Mouse (Mus musculus): Measurements from ENCODE around the gene St5. TPM values are rescaled to one million over a fixed set of nuclear protein-coding genes. Genes with fewer than 3 reads are reported as not detected.
A peak's percentile ranks its signal among the peaks of the same experiment; 100 is the strongest.

The St5 gene
- total RNA-seq, 4 experiments from 2014 or later = 21.3 to 28.7 (median 22.7) TPM

DNA sequence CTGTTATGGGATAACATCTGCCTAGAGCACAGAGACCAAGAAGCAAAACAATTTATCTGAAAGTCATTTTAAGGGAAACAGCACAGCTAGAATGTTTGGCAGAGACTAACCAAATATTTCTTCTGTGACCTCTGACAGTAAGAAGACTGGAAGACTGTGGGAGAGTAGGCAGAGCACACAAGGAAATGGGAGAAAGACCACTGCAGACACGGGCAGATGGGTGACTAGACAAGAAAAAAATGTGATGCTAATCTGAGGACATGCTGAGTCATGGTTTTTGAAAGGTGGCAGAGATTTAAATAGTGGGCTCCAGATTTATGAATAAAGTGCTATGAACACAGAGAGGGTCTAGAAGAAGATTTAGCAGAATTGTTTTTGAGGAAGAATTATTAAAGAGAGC, 61.4 kb downstream of the St5 start:
- no peak for DNase-seq (ENCODE audit: low spot score)

DNA sequence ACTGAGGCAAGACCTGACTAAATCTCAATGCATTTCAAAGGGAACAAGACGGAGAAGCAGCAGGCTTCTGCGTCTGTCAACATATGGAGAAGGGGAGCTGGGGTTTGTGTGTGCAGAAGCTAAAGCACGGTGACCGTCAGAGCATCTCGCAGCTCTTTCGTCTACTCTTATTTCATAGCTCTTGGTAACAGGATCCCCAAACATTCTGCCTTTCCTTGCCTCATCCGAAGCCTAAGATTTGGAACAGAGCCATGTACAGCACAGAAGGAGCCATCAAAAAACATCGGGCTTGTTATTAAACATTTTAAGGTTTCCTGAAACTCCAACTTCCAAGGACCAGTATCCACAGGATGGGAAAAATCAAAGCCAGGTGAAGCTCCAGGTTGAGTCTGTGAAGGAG, 62.3 kb downstream of the St5 start:
- DNase-seq (ENCODE audit: low spot score) = no peak

DNA sequence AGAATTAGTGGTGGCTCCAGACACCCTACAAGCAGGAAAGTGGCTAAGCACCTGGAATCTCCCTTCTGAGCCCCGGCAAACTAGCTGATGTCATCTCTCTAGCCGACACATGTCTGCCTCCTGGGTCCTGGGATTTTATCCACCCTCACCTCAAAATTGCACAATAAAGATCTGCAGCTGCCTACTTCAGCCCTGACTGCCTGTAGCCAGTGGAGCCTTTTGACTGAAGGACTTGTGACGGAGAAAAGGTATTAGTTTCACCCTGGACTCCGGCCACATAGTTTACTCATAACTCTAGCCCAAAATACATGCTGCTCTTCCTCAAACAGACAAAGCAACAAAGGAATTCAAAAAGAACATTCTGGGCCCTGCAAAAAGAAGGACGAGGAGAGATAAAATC, 66.0 kb downstream of the St5 start:
- no peak for DNase-seq (ENCODE audit: low spot score)

DNA sequence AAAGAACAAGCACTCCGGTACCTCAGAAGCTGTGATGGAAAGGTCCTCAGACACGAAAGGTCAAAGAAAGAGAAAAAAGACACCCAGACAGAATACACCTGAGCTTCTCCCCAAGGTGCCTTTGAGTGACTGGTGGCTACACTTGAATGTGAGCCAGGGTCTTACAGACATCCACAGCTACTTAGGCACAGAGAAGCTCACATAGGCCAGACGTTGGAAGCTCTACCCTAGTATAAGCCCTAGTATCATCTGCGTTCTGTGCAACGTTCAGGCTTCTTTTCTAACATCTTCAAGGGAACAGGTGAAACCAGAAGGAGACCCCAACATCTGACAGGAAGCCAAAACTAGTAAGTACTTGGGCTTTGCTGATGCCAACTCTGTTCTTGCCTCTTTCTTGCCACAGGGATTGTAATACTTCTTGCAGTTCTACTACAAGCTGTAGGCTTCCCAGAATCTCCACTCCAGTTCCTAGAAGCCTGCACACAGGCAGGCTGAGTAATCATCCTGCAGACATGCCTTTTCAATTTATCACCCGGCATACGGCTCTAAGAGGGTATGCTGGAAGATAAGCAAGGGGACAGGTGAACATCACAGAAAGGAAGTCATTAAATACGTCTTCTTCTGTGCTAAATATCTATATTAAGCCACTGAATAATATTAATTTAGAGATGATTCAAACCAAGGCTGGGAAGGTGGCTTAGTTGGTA, 67.2 kb downstream of the St5 start:
- DNase-seq (ENCODE audit: low spot score) = no peak

DNA sequence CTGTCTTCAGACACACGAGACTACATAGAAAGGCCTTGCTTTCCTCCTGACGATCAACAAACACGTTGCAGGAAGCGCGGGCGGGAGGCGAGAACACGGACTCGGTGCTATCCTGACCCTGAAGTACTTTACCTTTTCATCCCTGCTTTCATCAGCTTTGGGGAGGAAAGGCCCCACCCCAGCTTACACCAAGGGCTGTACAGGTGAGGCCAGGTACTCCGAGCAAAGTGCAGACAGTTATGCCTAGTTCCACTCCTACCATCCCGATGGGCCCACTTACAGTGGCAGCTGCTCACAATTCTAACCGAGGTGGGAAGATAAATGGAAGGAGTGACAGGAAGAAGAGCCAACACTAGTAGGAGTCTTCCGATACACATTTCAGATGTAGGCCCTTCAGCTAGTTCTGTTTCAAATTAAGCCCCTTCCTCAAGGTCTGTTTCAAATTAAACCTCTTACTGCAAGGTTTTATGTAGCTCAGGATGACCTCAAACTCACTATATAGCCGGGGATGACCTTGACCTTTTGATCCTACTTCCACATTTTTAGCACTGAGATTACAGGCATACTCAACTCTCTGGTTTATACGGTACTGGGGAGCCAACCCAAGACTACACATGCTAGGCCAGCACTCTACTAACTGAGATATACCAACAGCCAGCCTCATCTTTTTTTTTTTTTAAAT, 69.9 kb downstream of the St5 start:
- no peak for DNase-seq (ENCODE audit: low spot score)

DNA sequence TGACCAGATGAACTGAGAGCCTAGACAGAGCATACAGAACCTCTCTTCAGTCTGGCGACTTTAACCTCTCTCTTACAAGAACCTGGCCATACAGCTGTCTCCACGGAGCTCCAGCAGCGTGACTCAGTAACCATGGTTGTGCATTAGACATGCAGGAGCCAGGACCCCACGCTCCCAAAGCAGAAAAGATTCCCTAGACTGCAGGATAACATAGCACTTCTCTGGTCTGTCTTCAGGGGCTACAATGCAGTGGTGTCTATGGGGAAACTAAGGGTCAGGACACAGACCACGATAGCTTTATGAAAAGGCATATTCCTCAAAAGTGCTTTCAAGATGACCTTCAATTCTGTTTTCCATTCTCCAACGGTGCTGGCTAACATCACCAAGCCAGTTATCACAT, 72.1 kb downstream of the St5 start:
- DNase-seq (ENCODE audit: low spot score) = no peak

DNA sequence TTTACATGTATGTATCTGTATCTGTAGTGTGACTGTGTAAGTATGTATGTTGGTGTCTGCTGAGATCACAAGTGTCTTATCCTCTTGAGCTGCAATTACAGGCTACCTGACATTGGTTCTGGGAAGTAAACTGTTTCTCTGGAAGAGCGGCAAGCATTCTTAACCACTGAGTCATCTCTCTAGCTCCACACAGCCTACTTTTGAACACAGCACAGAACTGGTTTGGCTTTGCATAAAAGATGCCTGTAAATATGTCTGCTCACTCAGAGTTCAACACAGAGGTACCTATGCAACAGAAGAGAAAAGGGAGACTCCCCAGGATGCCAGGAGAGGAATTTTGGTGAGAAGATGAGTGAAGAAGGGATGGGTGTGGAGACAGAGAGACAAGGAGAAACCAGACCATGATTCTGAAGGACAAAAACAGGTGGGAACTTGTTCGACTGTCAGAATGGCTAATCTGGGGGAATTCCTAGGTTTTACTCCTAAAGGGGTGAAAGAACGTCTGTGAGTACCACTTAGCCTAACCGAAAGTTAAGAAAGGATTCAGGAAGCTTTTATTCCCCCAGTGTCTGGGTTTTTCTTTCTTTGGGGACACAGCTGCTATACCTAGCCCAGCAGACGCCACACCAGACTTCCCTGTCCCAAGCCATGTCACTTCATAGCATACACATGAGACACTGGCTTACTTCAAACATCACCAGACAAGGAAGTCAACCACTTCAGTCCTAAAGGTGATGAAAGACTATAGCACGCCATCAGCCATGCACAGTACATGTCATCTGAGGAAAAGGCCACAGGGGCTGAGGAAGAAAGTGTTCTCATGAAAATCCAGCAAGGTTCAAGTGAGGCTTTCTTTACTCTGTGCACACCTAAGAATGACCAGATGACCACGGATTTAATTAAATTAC, 73.3 kb downstream of the St5 start:
- DNase-seq (ENCODE audit: low spot score) = no peak

DNA sequence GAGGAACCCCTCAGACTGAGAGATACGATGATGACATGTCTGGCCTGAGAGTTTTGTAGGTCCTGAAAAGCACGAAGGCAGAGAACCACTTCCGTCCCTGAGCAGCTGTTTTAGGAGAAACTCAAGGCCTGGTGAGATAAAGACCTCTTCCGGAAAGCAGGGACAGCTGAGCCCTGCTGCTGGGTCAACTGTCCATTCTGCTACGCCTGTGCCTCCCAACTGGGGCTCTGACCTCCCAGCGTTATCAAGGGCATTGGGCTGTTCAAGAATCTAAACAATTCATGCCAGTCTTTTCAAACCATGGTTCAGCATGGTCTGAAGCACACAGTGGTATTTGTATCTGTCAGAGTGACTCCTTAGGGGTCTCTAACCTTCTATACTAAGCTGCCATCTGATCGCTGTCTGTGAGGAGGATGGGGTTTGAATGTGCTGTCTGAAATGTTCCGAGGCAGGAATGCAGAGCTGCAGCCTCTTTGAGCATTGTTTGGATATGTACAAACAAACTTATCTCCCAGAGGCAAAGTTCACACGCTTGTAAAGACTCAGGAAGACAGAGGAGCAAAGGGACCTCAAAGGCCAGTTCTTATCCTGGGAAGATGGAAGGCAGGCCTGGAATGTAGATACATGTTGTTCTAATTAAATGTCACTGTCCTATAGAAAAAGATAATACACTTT, 74.3 kb downstream of the St5 start:
- DNase-seq (ENCODE audit: low spot score) = no peak

DNA sequence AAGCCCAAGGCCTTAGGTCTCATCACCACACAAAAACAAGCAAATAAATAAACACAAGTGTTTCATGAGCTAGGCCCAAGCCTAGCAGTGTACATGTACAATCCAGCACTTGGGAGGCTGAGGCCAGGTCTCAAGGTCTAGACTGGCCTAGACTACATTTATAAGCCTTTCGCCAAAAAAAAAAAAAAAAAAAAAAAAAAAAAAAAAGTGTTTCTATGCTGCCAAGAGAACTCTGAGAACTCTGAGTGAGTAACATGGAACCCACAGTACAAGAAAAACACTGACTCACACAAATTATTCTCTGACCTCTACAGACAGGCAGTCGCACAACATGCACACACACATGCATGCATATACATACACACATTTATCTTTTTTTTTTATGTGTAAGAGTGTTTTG, 75.6 kb downstream of the St5 start:
- no peak for DNase-seq (ENCODE audit: low spot score)

DNA sequence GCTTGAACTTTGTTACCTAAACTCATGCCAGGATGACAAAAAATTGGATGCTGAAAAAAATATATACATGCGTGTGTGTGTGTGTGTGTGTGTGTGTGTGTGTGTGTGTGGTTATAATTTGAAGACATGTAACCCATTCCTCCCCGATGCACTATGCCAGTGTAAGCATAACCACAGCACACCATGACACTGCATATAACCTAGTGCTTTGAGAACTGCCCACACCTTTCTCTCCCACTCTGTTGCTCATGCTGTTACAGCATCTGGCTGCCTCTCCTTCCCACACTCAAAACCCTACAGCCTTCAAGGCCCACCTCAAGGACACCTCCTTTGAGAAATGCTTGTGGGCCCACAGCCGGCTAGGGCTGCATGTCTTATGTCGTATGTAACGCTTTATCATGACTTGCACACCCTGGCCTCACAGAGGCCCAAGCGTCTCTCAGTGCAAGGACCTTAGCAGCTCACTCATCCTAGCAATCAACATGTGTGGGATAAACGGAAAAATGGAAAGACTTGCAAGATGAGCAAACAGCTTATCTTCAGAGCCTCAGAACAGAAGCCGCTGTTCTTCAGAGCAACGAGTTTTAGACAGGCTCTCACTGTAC, 81.1 kb downstream of the St5 start:
- DNase-seq (ENCODE audit: low spot score) = no peak

DNA sequence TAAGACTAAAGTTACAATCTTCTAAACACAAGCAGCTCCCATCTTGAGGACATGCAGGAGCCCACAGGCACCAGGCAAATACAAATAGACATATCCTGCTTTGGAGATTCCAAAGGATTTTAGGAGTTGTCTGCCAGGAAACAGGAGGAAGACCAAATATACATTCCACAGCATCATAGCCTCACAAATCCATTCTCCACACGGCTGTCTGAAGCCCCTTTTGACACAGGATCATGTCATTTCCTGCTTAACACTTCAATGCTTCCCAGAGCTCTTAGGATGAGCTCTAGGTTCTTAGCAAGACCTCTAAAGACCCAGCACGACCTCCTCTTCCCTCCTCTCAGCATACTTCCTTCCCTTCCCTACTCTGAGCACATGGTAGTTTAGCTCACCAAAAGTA, 82.4 kb downstream of the St5 start:
- DNase-seq (ENCODE audit: low spot score) = no peak

DNA sequence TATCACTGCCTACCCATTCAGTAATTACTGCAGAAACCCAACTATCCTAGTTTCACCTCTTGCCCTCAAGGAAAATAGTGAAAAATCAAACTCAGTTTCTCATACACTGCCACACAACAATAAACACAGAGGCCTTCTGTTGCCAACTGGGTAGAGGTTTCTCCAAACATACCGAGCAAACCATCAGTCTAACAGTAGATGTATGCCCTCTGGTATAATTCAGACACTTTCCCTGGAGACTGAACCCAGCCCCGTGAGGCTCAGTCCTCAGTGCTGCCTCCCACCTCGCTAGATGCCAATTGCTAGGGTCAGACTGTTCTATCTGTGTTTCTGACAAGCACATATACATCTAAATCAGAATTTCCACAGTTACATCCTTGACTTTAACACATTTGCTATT, 83.1 kb downstream of the St5 start:
- DNase-seq (ENCODE audit: low spot score) = no peak

DNA sequence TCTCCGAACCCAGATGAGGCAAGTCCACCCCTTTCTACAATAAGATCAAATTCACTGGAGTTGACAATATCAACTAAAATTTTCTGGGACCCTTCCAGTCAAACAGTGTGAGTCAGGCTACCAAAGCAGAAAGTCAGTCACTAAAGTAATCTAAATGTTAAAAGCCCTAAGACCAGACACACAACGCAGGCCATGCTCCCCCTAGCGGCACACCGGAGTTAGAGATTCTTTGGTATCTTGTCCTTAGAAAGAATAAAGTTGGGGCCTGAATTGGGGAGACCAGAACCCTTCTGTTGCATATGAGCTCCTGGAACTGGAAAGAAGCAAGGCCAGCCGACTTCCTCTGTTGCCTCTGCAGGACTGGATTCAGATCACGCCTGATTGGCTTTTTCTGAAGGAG, 84.7 kb downstream of the St5 start:
- peak; percentile 75 for DNase-seq (ENCODE audit: low spot score)

DNA sequence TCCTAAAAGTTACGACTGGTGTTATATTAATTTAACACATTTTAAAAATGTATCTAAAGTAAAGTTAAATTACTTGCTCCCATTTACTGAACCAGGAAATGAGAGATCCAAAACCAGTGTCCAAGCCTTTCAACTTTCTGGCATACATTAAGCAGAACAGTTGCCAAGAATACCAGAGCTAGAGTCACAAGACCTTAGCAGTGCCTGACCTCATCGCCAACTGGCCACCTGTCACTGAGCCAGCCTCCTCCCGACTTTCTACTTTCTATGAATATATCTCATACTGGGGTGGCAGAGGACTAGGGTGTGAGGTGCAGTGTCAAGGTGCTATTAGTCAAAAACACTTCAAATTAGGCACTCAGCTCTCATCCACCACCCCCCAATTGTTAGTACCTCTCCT, 85.6 kb downstream of the St5 start:
- peak; percentile 77 for DNase-seq (ENCODE audit: low spot score)

DNA sequence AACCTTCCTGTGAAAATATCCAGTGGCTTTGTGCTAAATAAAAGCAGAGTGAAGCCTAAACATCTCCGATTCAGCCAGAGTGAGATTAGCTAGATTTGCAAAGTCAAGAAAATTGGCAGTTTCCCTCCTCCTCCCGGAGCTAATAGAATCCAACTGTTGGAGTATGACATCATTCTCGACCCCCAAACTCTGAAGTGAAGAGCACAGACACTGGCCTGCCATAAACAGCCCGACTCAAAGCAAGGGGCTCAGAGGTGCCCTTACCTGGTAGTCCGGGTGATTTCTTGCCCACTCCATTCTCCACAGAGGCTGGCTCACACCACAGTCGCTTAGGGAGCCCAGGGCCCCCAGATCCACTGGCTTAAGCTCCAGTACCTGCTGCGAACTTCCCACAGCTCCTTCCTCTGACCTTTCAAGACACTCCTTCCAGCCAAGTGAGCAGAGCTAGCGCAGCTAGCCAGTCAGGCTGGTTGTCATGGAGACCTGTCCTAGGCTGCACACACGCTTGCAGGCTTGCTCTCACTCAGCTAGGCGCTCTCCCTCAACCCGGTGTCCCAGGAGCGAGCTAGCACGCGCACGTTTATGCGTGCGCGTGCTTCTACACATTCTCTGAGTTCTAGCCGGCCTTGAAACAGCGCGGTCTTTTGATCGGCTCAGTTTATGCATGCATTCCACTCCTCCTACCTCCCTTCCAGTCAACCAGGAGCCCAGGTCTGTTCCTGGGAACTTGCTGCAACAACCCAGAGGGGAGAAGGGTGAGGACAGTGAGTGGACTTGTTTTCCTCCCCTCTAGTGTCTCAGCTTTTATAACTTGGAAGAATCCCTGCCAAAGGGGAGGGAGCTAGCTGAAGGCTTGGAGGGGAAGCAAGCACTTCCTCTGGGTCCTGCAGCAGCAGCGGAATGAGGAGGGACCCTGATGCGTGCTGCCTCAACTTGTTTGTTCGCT, 87.1 kb downstream of the St5 start:
- DNase-seq (ENCODE audit: low spot score) = peak; percentile 75

DNA sequence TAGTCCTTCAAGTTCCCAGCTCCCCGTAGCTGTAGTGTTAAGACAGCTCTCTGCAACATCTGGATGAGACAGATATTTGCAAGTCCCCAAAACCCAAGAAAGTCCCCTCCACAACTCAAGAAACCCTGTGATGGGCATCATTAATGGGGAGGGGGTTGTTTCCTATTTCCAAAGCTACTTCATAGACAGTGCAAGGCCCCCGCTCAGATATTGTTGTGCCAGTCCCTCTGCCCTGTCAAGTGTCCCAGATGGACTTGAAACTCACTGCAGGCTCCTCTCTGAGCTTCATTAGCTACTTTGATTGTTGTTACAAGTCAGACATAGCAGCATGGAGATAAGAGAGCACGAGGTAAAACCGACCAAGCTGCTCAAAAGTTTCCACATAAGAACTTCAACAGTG, 87.8 kb downstream of the St5 start:
- no peak for DNase-seq (ENCODE audit: low spot score)

DNA sequence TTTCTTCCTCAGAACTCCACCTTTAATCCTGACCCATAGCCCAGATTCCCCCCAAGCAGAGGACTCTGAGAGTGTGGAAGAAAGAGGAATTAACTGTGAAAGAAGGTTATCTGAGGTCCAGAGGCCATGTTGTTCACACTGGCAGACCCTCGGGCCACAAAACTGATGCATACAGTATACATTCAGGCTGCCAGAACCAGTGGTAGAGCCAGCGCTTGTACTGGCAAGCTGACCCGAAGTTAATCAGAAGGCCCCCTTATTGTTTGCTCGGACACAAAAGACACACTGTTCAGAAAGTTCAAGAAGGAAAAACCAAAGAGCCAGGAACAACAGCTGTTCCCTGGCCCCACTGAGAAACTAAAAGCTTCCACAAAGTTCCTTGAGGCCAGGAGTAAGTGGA, 88.5 kb downstream of the St5 start:
- DNase-seq (ENCODE audit: low spot score) = no peak

DNA sequence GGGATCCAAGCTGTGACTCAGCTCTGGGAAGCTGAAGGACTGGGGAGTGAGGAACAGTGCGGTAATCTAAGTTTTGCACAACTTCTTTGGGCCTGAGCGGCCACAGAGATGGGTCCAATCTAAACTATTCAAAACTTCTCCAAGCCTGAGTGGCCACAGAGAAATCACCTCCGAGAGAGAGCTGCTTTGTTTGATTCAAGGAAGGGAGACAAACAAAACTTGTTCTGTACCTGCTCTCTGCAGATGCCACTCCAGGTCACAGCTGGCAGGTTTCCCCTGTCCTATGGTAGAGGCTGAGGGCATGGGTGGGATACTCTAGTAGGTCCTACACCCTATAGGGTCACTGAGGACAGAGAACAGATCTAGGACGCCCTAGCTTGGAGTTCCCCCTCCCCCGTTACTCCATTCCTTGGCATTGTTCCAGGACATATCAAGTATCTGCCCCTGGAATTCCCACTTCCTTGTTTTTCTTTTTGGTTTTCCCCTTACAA, 89.8 kb downstream of the St5 start:
- DNase-seq (ENCODE audit: low spot score) = no peak

DNA sequence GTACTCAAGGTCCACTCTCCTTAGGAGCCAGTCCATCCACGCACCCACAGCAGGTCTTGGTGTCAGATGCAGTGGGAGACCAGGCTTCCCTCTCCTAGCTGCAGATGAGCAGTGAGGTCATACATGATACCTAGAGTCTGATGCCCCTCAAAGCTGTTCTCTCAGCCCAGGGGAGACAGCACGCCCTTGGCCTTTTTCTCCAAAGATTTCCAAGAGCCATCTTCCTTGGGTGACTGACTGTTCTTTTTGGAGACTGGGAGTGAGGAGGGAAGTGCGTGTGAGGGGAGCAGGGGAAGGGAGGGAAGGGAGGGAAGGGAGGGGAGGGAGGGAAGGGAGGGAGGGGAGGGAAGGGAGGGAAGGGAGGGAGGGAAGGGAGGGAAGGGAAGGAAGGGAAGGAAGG, 90.4 kb downstream of the St5 start:
- no peak for DNase-seq (ENCODE audit: low spot score)

DNA sequence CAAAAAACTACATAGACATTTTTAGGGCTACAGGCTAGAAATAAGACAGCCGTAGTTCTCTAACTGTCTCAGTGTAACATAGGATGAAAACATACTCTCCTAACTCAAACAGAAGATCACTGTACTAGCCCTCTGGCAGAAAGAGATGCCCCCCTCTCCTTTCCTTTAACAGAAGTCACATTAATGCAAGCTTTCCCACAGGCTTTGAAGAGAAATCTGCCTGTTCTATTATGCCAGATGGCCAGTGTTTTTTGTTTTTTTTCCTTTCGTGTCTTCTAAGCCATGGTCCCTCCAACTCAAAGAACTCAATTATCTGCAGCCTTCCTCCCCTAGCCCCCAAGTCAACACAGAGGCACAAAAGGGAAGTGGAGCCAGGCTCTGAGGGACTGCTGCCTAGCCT, 90.9 kb downstream of the St5 start:
- DNase-seq (ENCODE audit: low spot score) = no peak
